ENCODE assay signal across 23 mouse cellular contexts in genomic region chrX:17725780-17726220, GRCm38 (mm10).
DNase-seq lines count a peak whose midpoint lies in the region; ATAC-seq and TF ChIP-seq lines count a peak whose summit lies in the region.
"Had no signal": no experiment of that assay in that cellular context is flagged by ENCODE, and none has a peak within 500 bp of the region (broad histone marks: within the 10 kb centered on the region; RNA-seq: fewer than 3 reads in every experiment).

No protein-coding gene starts in this region.

- no peak overlapping the region for H3K9ac ChIP-seq in forebrain, embryonic 12.5 days
- H3K9ac ChIP-seq in forebrain, embryonic 16.5 days (replicated peaks; ENCODE audit: low read depth, low read length) = no peak overlapping the region
- no peak overlapping the region for H3K9ac ChIP-seq in hindbrain, embryonic 12.5 days
- no peak overlapping the region for H3K9ac ChIP-seq in hindbrain, postnatal 0 days (replicated peaks; ENCODE audit: low read length)
- H3K9ac ChIP-seq in neural tube, embryonic 12.5 days = no peak overlapping the region
- no peak overlapping the region for H3K9ac ChIP-seq in neural tube, embryonic 15.5 days (replicated peaks)
- H3K9ac ChIP-seq in hindbrain, embryonic 16.5 days (ENCODE audit: low read depth, low read length) = no peak overlapping the region
- H3K9ac ChIP-seq: kidney, embryonic 15.5 days; limb, embryonic 12.5 days; liver, embryonic 15.5 days had no signal

- 63% methylated on average over 5 of the region's 5 CpGs for WGBS in forebrain, embryonic 12.5 days
- WGBS in forebrain, embryonic 16.5 days = 68% methylated on average over 5 of the region's 5 CpGs
- 65% methylated on average over 5 of the region's 5 CpGs for WGBS in hindbrain, embryonic 12.5 days
- 57% methylated on average over 5 of the region's 5 CpGs for WGBS in hindbrain, postnatal 0 days
- 64% methylated on average over 5 of the region's 5 CpGs for WGBS in neural tube, embryonic 12.5 days
- 62% methylated on average over 5 of the region's 5 CpGs for WGBS in neural tube, embryonic 15.5 days
- 48% methylated on average over 5 of the region's 5 CpGs for WGBS in hindbrain, embryonic 16.5 days

- no peak overlapping the region for H3K27ac ChIP-seq in forebrain, embryonic 12.5 days
- no peak overlapping the region for H3K27ac ChIP-seq in forebrain, embryonic 16.5 days (ENCODE audit: low read length)
- no peak overlapping the region for H3K27ac ChIP-seq in hindbrain, embryonic 12.5 days
- no peak overlapping the region for H3K27ac ChIP-seq in hindbrain, postnatal 0 days
- no peak overlapping the region for H3K27ac ChIP-seq in neural tube, embryonic 12.5 days
- H3K27ac ChIP-seq in neural tube, embryonic 15.5 days (replicated peaks) = no peak overlapping the region
- no peak overlapping the region for H3K27ac ChIP-seq in hindbrain, embryonic 16.5 days (ENCODE audit: low read depth, low read length)
- H3K27ac ChIP-seq: gastrocnemius, adult 2 months; kidney, embryonic 15.5 days; layer of hippocampus, adult 2 months; left cerebral cortex, adult 2 months; limb, embryonic 12.5 days; liver, embryonic 15.5 days had no signal

- ATAC-seq in forebrain, embryonic 12.5 days (ENCODE audit: low FRiP score) = 0 out of 2 replicates have a peak, but pooled peaks have one; percentile 4
- no peak for ATAC-seq in forebrain, embryonic 16.5 days
- peak; percentile 43; the same call in 1 of the 2 replicates for ATAC-seq in hindbrain, embryonic 12.5 days (ENCODE audit: low FRiP score)
- ATAC-seq in hindbrain, postnatal 0 days = no peak
- peak; percentile 56 for ATAC-seq in neural tube, embryonic 12.5 days (ENCODE audit: low FRiP score, low read depth)
- ATAC-seq in neural tube, embryonic 15.5 days (ENCODE audit: low FRiP score) = no peak
- 0 out of 2 replicates have a peak, but pooled peaks have one; percentile 4 for ATAC-seq in hindbrain, embryonic 16.5 days

- H3K9me3 ChIP-seq in forebrain, embryonic 12.5 days = no peaks in the 10 kb centered on the region
- no peaks in the 10 kb centered on the region for H3K9me3 ChIP-seq in forebrain, embryonic 16.5 days (ENCODE audit: control insufficient read depth, low read length)
- no peaks in the 10 kb centered on the region for H3K9me3 ChIP-seq in hindbrain, embryonic 12.5 days (replicated peaks)
- no peaks in the 10 kb centered on the region for H3K9me3 ChIP-seq in hindbrain, postnatal 0 days (ENCODE audit: low read length)
- H3K9me3 ChIP-seq in neural tube, embryonic 12.5 days = no peaks in the 10 kb centered on the region
- H3K9me3 ChIP-seq in neural tube, embryonic 15.5 days (replicated peaks) = no peaks in the 10 kb centered on the region
- H3K9me3 ChIP-seq in hindbrain, embryonic 16.5 days (ENCODE audit: control insufficient read depth, low read length) = no peaks in the 10 kb centered on the region
- H3K9me3 ChIP-seq: kidney, embryonic 15.5 days; limb, embryonic 12.5 days; liver, embryonic 15.5 days; megakaryocyte, embryonic 14.5 days had no signal

- no peaks in the 10 kb centered on the region for H3K36me3 ChIP-seq in forebrain, embryonic 12.5 days (replicated peaks)
- no peaks in the 10 kb centered on the region for H3K36me3 ChIP-seq in forebrain, embryonic 16.5 days (ENCODE audit: control insufficient read depth, insufficient read depth)
- no peaks in the 10 kb centered on the region for H3K36me3 ChIP-seq in hindbrain, embryonic 12.5 days
- H3K36me3 ChIP-seq in hindbrain, postnatal 0 days (ENCODE audit: insufficient read depth, low read length) = no peaks in the 10 kb centered on the region
- H3K36me3 ChIP-seq in neural tube, embryonic 12.5 days = no peaks in the 10 kb centered on the region
- H3K36me3 ChIP-seq in neural tube, embryonic 15.5 days = no peaks in the 10 kb centered on the region
- no peaks in the 10 kb centered on the region for H3K36me3 ChIP-seq in hindbrain, embryonic 16.5 days (ENCODE audit: control insufficient read depth, insufficient read depth, low read length)
- H3K36me3 ChIP-seq: kidney, embryonic 15.5 days; limb, embryonic 12.5 days; liver, embryonic 15.5 days had no signal

- H3K4me2 ChIP-seq in forebrain, embryonic 12.5 days = no peak overlapping the region
- no peak overlapping the region for H3K4me2 ChIP-seq in forebrain, embryonic 16.5 days (ENCODE audit: low read length)
- H3K4me2 ChIP-seq in hindbrain, embryonic 12.5 days (replicated peaks) = no peak overlapping the region
- H3K4me2 ChIP-seq in hindbrain, postnatal 0 days (ENCODE audit: low read depth, low read length) = no peak overlapping the region
- H3K4me2 ChIP-seq in neural tube, embryonic 12.5 days (replicated peaks) = no peak overlapping the region
- H3K4me2 ChIP-seq in neural tube, embryonic 15.5 days = no peak overlapping the region
- H3K4me2 ChIP-seq in hindbrain, embryonic 16.5 days (ENCODE audit: low read length) = no peak overlapping the region
- H3K4me2 ChIP-seq: heart, embryonic 11.5 days; kidney, embryonic 15.5 days; limb, embryonic 12.5 days; liver, embryonic 15.5 days had no signal

- no peaks in the 10 kb centered on the region for H3K4me1 ChIP-seq in forebrain, embryonic 12.5 days
- no peaks in the 10 kb centered on the region for H3K4me1 ChIP-seq in forebrain, embryonic 16.5 days (replicated peaks; ENCODE audit: control insufficient read depth, insufficient read depth, low read length)
- no peaks in the 10 kb centered on the region for H3K4me1 ChIP-seq in hindbrain, embryonic 12.5 days
- H3K4me1 ChIP-seq in hindbrain, postnatal 0 days (ENCODE audit: insufficient read depth, low read length) = no peaks in the 10 kb centered on the region
- no peaks in the 10 kb centered on the region for H3K4me1 ChIP-seq in neural tube, embryonic 12.5 days
- H3K4me1 ChIP-seq in neural tube, embryonic 15.5 days = no peaks in the 10 kb centered on the region; the same call in 1 of the 2 replicates
- H3K4me1 ChIP-seq in hindbrain, embryonic 16.5 days (ENCODE audit: control insufficient read depth, insufficient read depth, low read depth, low read length) = no peaks in the 10 kb centered on the region
- H3K4me1 ChIP-seq: kidney, embryonic 15.5 days; limb, embryonic 12.5 days; liver, embryonic 15.5 days; megakaryocyte, embryonic 14.5 days had no signal

- no peak for TF ChIP-seq CTCF in hindbrain, postnatal 0 days (IDR thresholded peaks at IDR 0.05; ENCODE audit: low read depth)

- H3K27me3 ChIP-seq in forebrain, embryonic 12.5 days = no peaks in the 10 kb centered on the region
- H3K27me3 ChIP-seq in forebrain, embryonic 16.5 days (replicated peaks; ENCODE audit: control insufficient read depth, insufficient read depth, low read length) = no peaks in the 10 kb centered on the region
- no peaks in the 10 kb centered on the region for H3K27me3 ChIP-seq in hindbrain, embryonic 12.5 days
- no peaks in the 10 kb centered on the region for H3K27me3 ChIP-seq in hindbrain, postnatal 0 days (ENCODE audit: insufficient read depth, low read length)
- no peaks in the 10 kb centered on the region for H3K27me3 ChIP-seq in neural tube, embryonic 12.5 days (replicated peaks)
- H3K27me3 ChIP-seq in neural tube, embryonic 15.5 days (replicated peaks) = no peaks in the 10 kb centered on the region
- H3K27me3 ChIP-seq in hindbrain, embryonic 16.5 days (replicated peaks; ENCODE audit: control insufficient read depth, insufficient read depth, low read length) = no peaks in the 10 kb centered on the region
- H3K27me3 ChIP-seq: kidney, embryonic 15.5 days; limb, embryonic 12.5 days; liver, embryonic 15.5 days; megakaryocyte, embryonic 14.5 days had no signal

- H3K4me3 ChIP-seq in forebrain, embryonic 12.5 days (replicated peaks) = no peak overlapping the region
- no peak overlapping the region for H3K4me3 ChIP-seq in forebrain, embryonic 16.5 days (replicated peaks; ENCODE audit: low read length)
- no peak overlapping the region for H3K4me3 ChIP-seq in hindbrain, embryonic 12.5 days
- no peak overlapping the region for H3K4me3 ChIP-seq in hindbrain, postnatal 0 days (ENCODE audit: low read length)
- no peak overlapping the region for H3K4me3 ChIP-seq in neural tube, embryonic 12.5 days
- H3K4me3 ChIP-seq in neural tube, embryonic 15.5 days (replicated peaks) = no peak overlapping the region
- H3K4me3 ChIP-seq in hindbrain, embryonic 16.5 days (ENCODE audit: low read length) = no peak overlapping the region
- H3K4me3 ChIP-seq: gastrocnemius, adult 2 months; kidney, embryonic 15.5 days; layer of hippocampus, adult 2 months; left cerebral cortex, adult 2 months; limb, embryonic 12.5 days; liver, embryonic 15.5 days; megakaryocyte, embryonic 14.5 days had no signal

- no peak for DNase-seq in hindbrain, postnatal 0 days (ENCODE audit: low spot score)
- DNase-seq in retina, embryonic 14.5 days (ENCODE audit: low spot score) = no peak
- DNase-seq: adrenal gland, postnatal 25 days; gastrocnemius, adult 2 months; gastrocnemius, postnatal 36 days; kidney, adult 18-20 months; kidney, postnatal 25 days; lung, postnatal 4 days; thymus, adult 2 months; thymus, postnatal 36 days had no signal

Comparison
In these comparisons a context has a peak if more than half of its experiments do, and no peak if none do; other contexts are left out.
1. ATAC-seq: peak in forebrain, embryonic 12.5 days (single experiment), hindbrain, embryonic 12.5 days (single experiment), neural tube, embryonic 12.5 days (single experiment) and hindbrain, embryonic 16.5 days (single experiment); none in forebrain, embryonic 16.5 days (single experiment), hindbrain, postnatal 0 days (single experiment) and neural tube, embryonic 15.5 days (single experiment).